Mouse (Mus musculus): ENCODE measurements around the gene Pou3f4. TPM values are rescaled to one million over a fixed set of nuclear protein-coding genes. Genes with fewer than 3 reads are reported as not detected.
"Not testable (repeated sequence)": the region's sequence is repeated elsewhere in the genome, so short reads cannot be mapped to it uniquely, and the experiment has no call there.

The Pou3f4 gene
- 0.02 TPM in 1 of 2 replicates, not detected in the other for polyA plus RNA-seq (2015; fragmentation: Nextera tagmentation; extraction: Ambion mirVana)

DNA sequence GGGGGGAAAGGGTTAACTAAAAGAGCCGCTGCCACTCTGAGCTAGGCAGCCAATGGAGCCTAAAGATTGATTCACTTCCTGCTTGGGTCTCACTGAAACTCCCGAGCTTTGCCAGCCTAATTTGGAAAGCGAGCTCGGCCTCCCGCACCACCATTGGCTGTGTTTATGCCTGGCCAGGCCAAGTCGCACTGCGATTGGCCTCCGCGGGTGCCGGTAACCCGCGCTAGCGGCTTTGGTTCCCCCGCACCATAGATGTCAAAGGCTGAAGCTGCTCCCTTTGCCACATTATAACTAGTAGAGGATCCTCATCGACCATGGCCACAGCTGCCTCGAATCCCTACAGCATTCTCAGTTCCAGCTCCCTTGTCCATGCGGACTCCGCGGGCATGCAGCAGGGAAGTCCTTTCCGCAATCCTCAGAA, at the start of gene Pou3f4:
Pou3f4 (plus strand) TSS at position 130 of the 421 bp plus-strand sequence.
- WGBS (ENCODE audit: insufficient replicate concordance) = 20% methylated on average over 20 of the region's 20 CpGs
- Histone ChIP-seq H3K9ac (ENCODE audit: low read depth, low read length) (no peak within 1 kb of the TSS), H3K27me3 (ENCODE audit: control insufficient read depth, insufficient read depth, low read depth, low read length) (peaks cover 20% of the 10 kb centered on the region), H3K4me3 (ENCODE audit: low read depth, low read length) (peak within 1 kb of the TSS; percentile 13; the same call in 1 of the 2 replicates), H3K27ac (ENCODE audit: low read length) (no peak within 1 kb of the TSS), H3K36me3 (ENCODE audit: control insufficient read depth, insufficient read depth) (no peaks in the 10 kb centered on the region), H3K9me3 (replicated peaks; ENCODE audit: control insufficient read depth, low read length) (no peaks in the 10 kb centered on the region), H3K4me2 (ENCODE audit: low read depth, low read length) (peak within 1 kb of the TSS; percentile 34), H3K4me1 (ENCODE audit: control insufficient read depth, low read depth, low read length) (no peaks in the 10 kb centered on the region)
- ATAC-seq (ENCODE audit: low read depth) = peak; percentile 47; the same call in 1 of the 2 replicates

DNA sequence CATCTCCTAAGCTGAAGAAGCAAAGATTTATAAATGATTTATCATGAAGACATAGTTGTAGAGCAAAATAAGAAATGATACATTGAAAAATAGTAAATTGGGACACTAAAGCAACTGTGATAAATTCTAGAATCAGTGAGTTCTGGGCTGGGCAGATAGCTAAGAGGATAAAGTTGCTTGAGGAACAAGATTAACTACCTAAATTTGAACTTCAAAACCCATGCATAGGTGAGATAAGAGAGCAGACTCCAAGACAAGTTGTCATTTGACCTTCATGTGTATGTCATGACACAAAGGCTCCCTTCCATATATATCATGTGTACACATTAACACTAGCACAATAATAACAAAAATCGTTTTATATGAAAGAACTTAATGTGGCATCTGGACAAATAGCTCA, 48.1 kb upstream of the Pou3f4 start:
- H3K27ac ChIP-seq (ENCODE audit: low read length) = no peak overlapping the region
- no peaks in the 10 kb centered on the region for H3K4me1 ChIP-seq (ENCODE audit: control insufficient read depth, low read depth, low read length)
- no peak overlapping the region for H3K4me3 ChIP-seq (ENCODE audit: low read depth, low read length)
- H3K36me3 ChIP-seq (ENCODE audit: control insufficient read depth, insufficient read depth) = no peaks in the 10 kb centered on the region
- no peak overlapping the region for H3K4me2 ChIP-seq (ENCODE audit: low read depth, low read length)
- H3K9me3 ChIP-seq (replicated peaks; ENCODE audit: control insufficient read depth, low read length) = no peaks in the 10 kb centered on the region
- H3K9ac ChIP-seq (ENCODE audit: low read depth, low read length) = no peak overlapping the region
- H3K27me3 ChIP-seq (ENCODE audit: control insufficient read depth, insufficient read depth, low read depth, low read length) = no peaks in the 10 kb centered on the region
- WGBS (ENCODE audit: insufficient replicate concordance) = 34% methylated on average over 1 of the region's 1 CpGs
- no peak for ATAC-seq (ENCODE audit: low read depth)

DNA sequence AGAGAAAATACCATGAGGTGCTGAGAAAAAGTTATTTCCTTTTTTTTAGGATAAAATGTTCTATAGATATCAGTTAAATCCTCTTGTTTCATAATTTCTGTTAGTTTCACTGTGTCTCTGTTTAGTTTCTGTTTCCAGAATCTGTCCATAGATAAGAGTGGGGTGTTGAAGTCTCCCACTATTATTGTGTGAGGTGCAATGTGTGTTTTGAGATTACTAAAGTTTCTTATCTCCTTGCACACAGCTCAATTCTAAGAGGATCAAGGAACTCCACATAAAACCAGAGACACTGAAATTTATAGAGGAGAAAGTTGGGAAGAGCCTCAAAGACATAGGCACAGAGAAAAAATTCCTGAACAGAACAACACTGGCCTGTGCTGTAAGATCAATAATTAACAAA, 39.3 kb upstream of the Pou3f4 start:
- H3K4me3 ChIP-seq (ENCODE audit: low read depth, low read length); ATAC-seq (ENCODE audit: low read depth); H3K27me3 ChIP-seq (ENCODE audit: control insufficient read depth, insufficient read depth, low read depth, low read length); H3K9me3 ChIP-seq (replicated peaks; ENCODE audit: control insufficient read depth, low read length); H3K4me2 ChIP-seq (ENCODE audit: low read depth, low read length); H3K9ac ChIP-seq (ENCODE audit: low read depth, low read length); H3K4me1 ChIP-seq (ENCODE audit: control insufficient read depth, low read depth, low read length); H3K27ac ChIP-seq (ENCODE audit: low read length); H3K36me3 ChIP-seq (ENCODE audit: control insufficient read depth, insufficient read depth): not testable (repeated sequence)

DNA sequence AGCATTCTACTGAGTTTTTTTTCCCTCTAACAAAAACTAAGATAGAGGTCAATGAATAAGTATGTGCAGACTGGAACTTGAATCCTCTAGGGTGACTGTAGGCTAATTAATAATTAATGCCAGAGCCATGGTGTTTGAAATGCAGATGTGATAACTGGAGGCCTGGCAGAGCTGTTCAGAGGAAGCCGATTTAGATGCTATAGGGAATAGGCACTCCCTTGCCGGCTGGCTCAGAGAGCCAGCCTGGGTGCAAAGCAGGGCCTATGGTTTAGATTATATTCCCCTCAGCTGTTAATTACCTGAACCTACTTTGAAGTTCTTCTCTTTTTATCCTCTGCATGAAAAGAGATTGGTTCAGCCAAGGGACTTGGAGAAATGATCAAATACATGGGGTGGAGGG, 11.6 kb upstream of the Pou3f4 start:
- Histone ChIP-seq H3K9ac (ENCODE audit: low read depth, low read length) (no peak overlapping the region), H3K27me3 (ENCODE audit: control insufficient read depth, insufficient read depth, low read depth, low read length) (no peaks in the 10 kb centered on the region), H3K4me1 (ENCODE audit: control insufficient read depth, low read depth, low read length) (no peaks in the 10 kb centered on the region), H3K9me3 (replicated peaks; ENCODE audit: control insufficient read depth, low read length) (no peaks in the 10 kb centered on the region), H3K4me3 (ENCODE audit: low read depth, low read length) (no peak overlapping the region), H3K36me3 (ENCODE audit: control insufficient read depth, insufficient read depth) (no peaks in the 10 kb centered on the region), H3K4me2 (ENCODE audit: low read depth, low read length) (no peak overlapping the region), H3K27ac (ENCODE audit: low read length) (no peak overlapping the region)
- ATAC-seq (ENCODE audit: low read depth) = no peak
- WGBS (ENCODE audit: insufficient replicate concordance) = 45% methylated on average over 2 of the region's 2 CpGs

DNA sequence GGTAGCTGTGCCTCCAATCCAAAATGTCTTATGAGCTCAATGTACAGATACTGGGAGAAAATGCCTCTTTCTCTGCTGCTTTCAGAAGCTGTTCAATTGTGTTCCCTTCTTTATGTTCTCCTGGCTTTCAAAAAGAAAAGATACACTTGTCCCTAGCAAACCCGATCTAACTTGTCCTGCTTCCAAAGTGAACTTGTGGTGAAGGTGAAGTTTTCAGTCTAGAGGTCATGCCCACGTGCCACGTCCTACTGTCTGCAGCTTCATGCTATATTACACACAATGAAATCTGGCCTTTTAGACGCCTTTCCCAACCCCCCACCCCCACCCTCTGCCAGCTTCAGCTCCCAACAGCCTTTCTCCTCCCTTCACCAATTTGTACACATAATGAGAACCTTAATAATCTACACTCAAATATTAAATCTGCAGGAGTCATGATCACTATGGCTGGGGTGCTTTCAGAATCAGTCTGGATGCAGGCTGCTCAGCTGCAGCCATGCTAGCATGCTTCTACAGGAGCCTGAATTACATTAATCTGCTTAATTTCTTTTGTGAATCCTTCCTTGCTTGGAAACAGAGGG, 4.0 kb upstream of the Pou3f4 start:
- H3K4me2 ChIP-seq (ENCODE audit: low read depth, low read length) = no peak overlapping the region
- whole genome bisulfite sequencing (ENCODE audit: insufficient replicate concordance) = 31% methylated on average over 4 of the region's 4 CpGs
- no peaks in the 10 kb centered on the region for H3K36me3 ChIP-seq (ENCODE audit: control insufficient read depth, insufficient read depth)
- no peak overlapping the region for H3K9ac ChIP-seq (ENCODE audit: low read depth, low read length)
- peaks cover 12% of the 10 kb centered on the region for H3K27me3 ChIP-seq (ENCODE audit: control insufficient read depth, insufficient read depth, low read depth, low read length)
- no peaks in the 10 kb centered on the region for H3K9me3 ChIP-seq (replicated peaks; ENCODE audit: control insufficient read depth, low read length)
- H3K4me1 ChIP-seq (ENCODE audit: control insufficient read depth, low read depth, low read length) = no peaks in the 10 kb centered on the region
- H3K4me3 ChIP-seq (ENCODE audit: low read depth, low read length) = no peak overlapping the region
- no peak overlapping the region for H3K27ac ChIP-seq (ENCODE audit: low read length)
- ATAC-seq (ENCODE audit: low read depth) = no peak

DNA sequence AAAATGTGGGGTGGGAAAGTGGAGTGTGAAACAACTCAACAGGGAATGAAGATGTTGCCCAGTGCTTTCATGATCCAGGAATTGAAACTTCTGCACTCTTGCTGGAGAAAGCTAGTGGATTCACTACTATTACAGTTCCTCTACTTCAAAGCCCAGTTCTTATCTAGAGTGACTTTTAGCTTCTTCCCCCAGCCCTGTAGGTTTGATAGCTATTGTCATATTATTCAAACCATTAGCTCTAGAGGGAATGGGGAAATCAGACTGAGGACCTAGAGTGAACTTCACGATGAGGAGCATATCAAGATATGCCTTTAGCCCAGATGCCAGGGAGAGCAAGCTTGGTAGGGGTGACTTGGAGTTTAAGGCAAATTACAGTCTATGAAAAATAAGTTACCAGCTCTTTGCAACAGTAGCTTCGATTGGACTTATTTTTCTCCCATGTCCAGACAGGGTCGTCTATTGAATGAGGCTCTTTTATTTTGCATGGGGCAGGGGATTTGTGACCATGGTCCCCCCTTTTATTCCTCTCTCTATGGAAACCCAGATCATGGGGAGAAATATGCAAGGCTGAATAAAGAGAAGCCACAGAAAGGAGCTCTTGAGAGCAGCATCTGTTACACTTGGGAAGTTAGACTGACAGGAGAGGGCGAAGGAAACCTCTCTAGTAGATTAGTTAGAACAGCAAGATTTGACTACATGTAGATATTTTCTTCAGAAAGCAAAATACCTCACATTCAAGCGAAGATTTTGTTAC, 3.1 kb upstream of the Pou3f4 start:
- Histone ChIP-seq H3K27ac (ENCODE audit: low read length) (no peak overlapping the region), H3K9me3 (replicated peaks; ENCODE audit: control insufficient read depth, low read length) (no peaks in the 10 kb centered on the region), H3K36me3 (ENCODE audit: control insufficient read depth, insufficient read depth) (no peaks in the 10 kb centered on the region), H3K27me3 (ENCODE audit: control insufficient read depth, insufficient read depth, low read depth, low read length) (peaks cover 18% of the 10 kb centered on the region), H3K4me3 (ENCODE audit: low read depth, low read length) (no peak overlapping the region), H3K9ac (ENCODE audit: low read depth, low read length) (no peak overlapping the region), H3K4me1 (ENCODE audit: control insufficient read depth, low read depth, low read length) (no peaks in the 10 kb centered on the region), H3K4me2 (ENCODE audit: low read depth, low read length) (no peak overlapping the region)
- 39% methylated on average over 5 of the region's 5 CpGs for WGBS (ENCODE audit: insufficient replicate concordance)
- ATAC-seq (ENCODE audit: low read depth) = no peak

DNA sequence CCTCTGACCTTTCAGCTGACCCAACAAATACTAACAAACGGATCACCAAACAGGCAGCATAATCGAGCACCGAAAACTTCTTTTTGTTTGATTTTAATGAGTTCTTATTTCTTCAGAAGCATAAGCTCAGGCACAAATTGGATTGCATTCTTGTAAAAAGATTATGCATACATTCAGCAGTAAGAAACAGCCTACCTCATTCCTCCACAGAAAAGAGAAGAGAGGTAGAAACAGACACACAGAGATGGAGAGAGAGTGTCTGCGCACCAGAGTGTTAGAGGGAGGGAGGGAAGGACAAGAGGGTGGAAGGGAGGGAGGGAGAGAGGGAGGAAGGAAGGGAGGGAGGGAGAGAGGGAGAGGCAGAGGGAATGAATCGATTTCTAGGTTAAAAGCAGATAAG, 2.0 kb upstream of the Pou3f4 start:
- no peak overlapping the region for H3K27ac ChIP-seq (ENCODE audit: low read length)

DNA sequence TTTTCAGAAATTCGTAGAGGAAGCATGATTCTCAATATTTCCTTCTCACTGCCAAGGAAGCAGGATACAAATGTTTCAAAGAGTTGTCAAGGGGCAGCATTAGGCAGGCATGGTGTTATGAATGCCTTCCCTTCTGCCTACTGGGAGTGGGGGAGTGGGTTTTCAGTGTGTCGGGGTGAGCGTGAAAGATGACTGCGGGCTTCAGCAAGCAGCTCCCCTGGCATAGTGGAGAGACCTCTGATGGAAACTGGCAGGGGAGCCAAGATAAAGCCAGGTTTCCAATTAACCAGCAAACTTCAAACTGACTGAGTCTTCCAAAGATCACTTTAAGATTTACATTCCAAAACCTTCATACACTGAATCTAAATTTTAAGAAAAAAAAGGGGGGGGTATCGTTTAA, 679 bp upstream of the Pou3f4 start:
- 20% methylated on average over 5 of the region's 5 CpGs for WGBS (ENCODE audit: insufficient replicate concordance)

More for the DNA sequence above, 2.0 kb upstream of the Pou3f4 start:
- H3K4me3 ChIP-seq (ENCODE audit: low read depth, low read length) = no peak overlapping the region
- H3K36me3 ChIP-seq (ENCODE audit: control insufficient read depth, insufficient read depth) = no peaks in the 10 kb centered on the region
- H3K9ac ChIP-seq (ENCODE audit: low read depth, low read length) = no peak overlapping the region
- WGBS (ENCODE audit: insufficient replicate concordance) = 30% methylated on average over 5 of the region's 5 CpGs
- no peaks in the 10 kb centered on the region for H3K4me1 ChIP-seq (ENCODE audit: control insufficient read depth, low read depth, low read length)
- peaks cover 18% of the 10 kb centered on the region for H3K27me3 ChIP-seq (ENCODE audit: control insufficient read depth, insufficient read depth, low read depth, low read length)
- H3K4me2 ChIP-seq (ENCODE audit: low read depth, low read length) = no peak overlapping the region
- H3K9me3 ChIP-seq (replicated peaks; ENCODE audit: control insufficient read depth, low read length) = no peaks in the 10 kb centered on the region
- no peak for ATAC-seq (ENCODE audit: low read depth)

More for the DNA sequence above, 679 bp upstream of the Pou3f4 start:
- Histone ChIP-seq H3K4me1 (ENCODE audit: control insufficient read depth, low read depth, low read length) (no peaks in the 10 kb centered on the region), H3K36me3 (ENCODE audit: control insufficient read depth, insufficient read depth) (no peaks in the 10 kb centered on the region), H3K4me3 (ENCODE audit: low read depth, low read length) (no peak overlapping the region), H3K9ac (ENCODE audit: low read depth, low read length) (no peak overlapping the region), H3K27me3 (ENCODE audit: control insufficient read depth, insufficient read depth, low read depth, low read length) (peaks cover 20% of the 10 kb centered on the region), H3K4me2 (ENCODE audit: low read depth, low read length) (no peak overlapping the region), H3K27ac (ENCODE audit: low read length) (no peak overlapping the region), H3K9me3 (replicated peaks; ENCODE audit: control insufficient read depth, low read length) (no peaks in the 10 kb centered on the region)
- no peak for ATAC-seq (ENCODE audit: low read depth)
